Mouse (Mus musculus): ENCODE results near the gene Apba2. TPM values are rescaled to one million over a fixed set of nuclear protein-coding genes. Genes with fewer than 3 reads are reported as not detected.

Gene Apba2
- total RNA-seq, 2 experiments from 2014 or later: 7.7 to 8.0 TPM

- DNase-seq (ENCODE audit: low spot score in 2 of 2): no peak
These were observed 221.8 kb downstream of the Apba2 start for GRCm38 (mm10) chr7:64723313-64723712.

GRCm38 (mm10) chr7:64724409-64724808 lies 222.9 kb downstream of the Apba2 start:
- no peak for DNase-seq (ENCODE audit: low spot score in 2 of 2)

- DNase-seq (ENCODE audit: low spot score in 2 of 2): no peak
These were observed 224.6 kb downstream of the Apba2 start for GRCm38 (mm10) chr7:64725967-64726695.

GRCm38 (mm10) chr7:64728181-64728591 lies 226.7 kb downstream of the Apba2 start:
- no peak for DNase-seq (ENCODE audit: low spot score in 2 of 2)

GRCm38 (mm10) chr7:64728816-64729215 lies 227.3 kb downstream of the Apba2 start:
- no peak for DNase-seq (ENCODE audit: low spot score in 2 of 2)

- DNase-seq (ENCODE audit: low spot score in 2 of 2): peak in 1 of 2 experiments; percentile 19
These were observed 228.3 kb downstream of the Apba2 start for GRCm38 (mm10) chr7:64729785-64730184.

- no peak for DNase-seq (ENCODE audit: low spot score in 2 of 2)
These were observed 237.6 kb downstream of the Apba2 start for GRCm38 (mm10) chr7:64739131-64739530.

- peak; percentile 23 to 50 for DNase-seq (ENCODE audit: low spot score in 2 of 2)
These were observed 240.1 kb downstream of the Apba2 start for GRCm38 (mm10) chr7:64741333-64742307.

- DNase-seq (ENCODE audit: low spot score in 2 of 2): no peak
These were observed 242.1 kb downstream of the Apba2 start for GRCm38 (mm10) chr7:64743610-64744009.

GRCm38 (mm10) chr7:64751465-64751864 lies 250.0 kb downstream of the Apba2 start:
- DNase-seq (ENCODE audit: low spot score in 2 of 2): peak in 1 of 2 experiments; percentile 19

GRCm38 (mm10) chr7:64752133-64752532 lies 250.6 kb downstream of the Apba2 start:
- no peak for DNase-seq (ENCODE audit: low spot score in 2 of 2)

- no peak for DNase-seq (ENCODE audit: low spot score in 2 of 2)
These were observed 252.2 kb downstream of the Apba2 start for GRCm38 (mm10) chr7:64753678-64754077.

- no peak for DNase-seq (ENCODE audit: low spot score in 2 of 2)
These were observed 252.7 kb downstream of the Apba2 start for GRCm38 (mm10) chr7:64754161-64754560.

- DNase-seq (ENCODE audit: low spot score in 2 of 2): no peak
These were observed 253.6 kb downstream of the Apba2 start for GRCm38 (mm10) chr7:64755141-64755540.

GRCm38 (mm10) chr7:64765595-64765994 lies 264.1 kb downstream of the Apba2 start:
- DNase-seq (ENCODE audit: low spot score in 2 of 2): no peak

GRCm38 (mm10) chr7:64769768-64770167 lies 268.3 kb downstream of the Apba2 start:
- no peak for DNase-seq (ENCODE audit: low spot score in 2 of 2)

- no peak for DNase-seq (ENCODE audit: low spot score in 2 of 2)
These were observed 269.4 kb downstream of the Apba2 start for GRCm38 (mm10) chr7:64770779-64771390.

- DNase-seq (ENCODE audit: low spot score in 2 of 2): no peak
These were observed 272.0 kb downstream of the Apba2 start for GRCm38 (mm10) chr7:64773465-64773864.

GRCm38 (mm10) chr7:64776708-64777489 lies 275.4 kb downstream of the Apba2 start:
- DNase-seq (ENCODE audit: low spot score in 2 of 2): no peak

GRCm38 (mm10) chr7:64779501-64779900 lies 278.0 kb downstream of the Apba2 start:
- no peak for DNase-seq (ENCODE audit: low spot score in 2 of 2)

GRCm38 (mm10) chr7:64785040-64785439 lies 283.5 kb downstream of the Apba2 start:
- no peak for DNase-seq (ENCODE audit: low spot score in 2 of 2)

Data from adrenal gland, postnatal 4 days (tissue).